ENCODE assay signal across 23 mouse cellular contexts in genomic region chr14:66538498-66538897, GRCm38 (mm10).
"Had no signal": no experiment of that assay in that cellular context is flagged by ENCODE, and none has a peak within 500 bp of the region (broad histone marks: within the 10 kb centered on the region; RNA-seq: fewer than 3 reads in every experiment).

No protein-coding gene starts in this region.

- H3K4me3 ChIP-seq: heart, embryonic 10.5 days; heart, embryonic 12.5 days; intestine, embryonic 15.5 days; layer of hippocampus, adult 2 months; left cerebral cortex, adult 2 months; limb, embryonic 10.5 days; limb, embryonic 12.5 days; liver, embryonic 13.5 days had no signal

- H3K4me1 ChIP-seq: heart, embryonic 10.5 days; heart, embryonic 12.5 days; intestine, embryonic 15.5 days; limb, embryonic 10.5 days; limb, embryonic 12.5 days; liver, embryonic 13.5 days had no signal

- H3K36me3 ChIP-seq: heart, embryonic 10.5 days; heart, embryonic 12.5 days; intestine, embryonic 15.5 days; limb, embryonic 10.5 days; limb, embryonic 12.5 days; liver, embryonic 13.5 days had no signal

- H3K4me2 ChIP-seq: heart, embryonic 12.5 days; hindbrain, embryonic 14.5 days; intestine, embryonic 15.5 days; limb, embryonic 12.5 days; liver, embryonic 11.5 days; liver, embryonic 13.5 days had no signal

- DNase-seq: gastrocnemius, postnatal 14 days; gastrocnemius, postnatal 36 days; heart, adult 18-20 months; heart, postnatal 10 days; kidney, adult 18-20 months; kidney, adult 8-10 months; kidney, postnatal 10 days; kidney, postnatal 25 days; kidney, postnatal 4 days; liver; liver, embryonic 13.5 days had no signal

- H3K27ac ChIP-seq: heart, embryonic 10.5 days; hindbrain, embryonic 14.5 days; intestine, embryonic 15.5 days; layer of hippocampus, adult 2 months; left cerebral cortex, adult 2 months; limb, embryonic 10.5 days; limb, embryonic 12.5 days; liver, embryonic 13.5 days had no signal

- H3K9ac ChIP-seq: heart, embryonic 12.5 days; hindbrain, embryonic 14.5 days; intestine, embryonic 15.5 days; limb, embryonic 12.5 days; liver, embryonic 13.5 days had no signal

- H3K9me3 ChIP-seq: heart, embryonic 10.5 days; heart, embryonic 12.5 days; intestine, embryonic 15.5 days; limb, embryonic 10.5 days; limb, embryonic 12.5 days; liver, embryonic 13.5 days had no signal

- ATAC-seq: hindbrain, embryonic 16.5 days; inflammation-experienced regulatory T-cells, adult 6 months; intestine, embryonic 15.5 days; intestine, postnatal 0 days had no signal

- H3K27me3 ChIP-seq: heart, embryonic 12.5 days; intestine, embryonic 15.5 days; limb, embryonic 12.5 days; liver, embryonic 13.5 days had no signal
